Mouse (Mus musculus) forebrain, embryonic 12.5 days (tissue): ENCODE measurements at regions not wholly inside any gene's neighbourhood (a gene's known extent, or its start where the extent isn't known, plus 50 kb on each side); places are given as distances from the start of the nearest gene placed in this dataset.

Source experiments
- ATAC-seq: fragments of 200-750 bp; cut with Nextera tagmentation; 2 replicates; pipeline ENCODE4 v1.8.0; 2017; ENCODE audit warnings: moderate TSS enrichment; ENCODE audit not compliant: low FRiP score
- H3K27ac ChIP-seq: fragments of 300-500 bp; sonication (generic); 2 replicates; pipeline ENCODE4 v1.5.1; 2016; ENCODE audit warnings: mild to moderate bottlenecking
- H3K27me3 ChIP-seq: fragments of 300-500 bp; sonication (generic); 2 replicates; pipeline ENCODE4 v1.6.1; 2016; ENCODE audit warnings: mild to moderate bottlenecking
- H3K36me3 ChIP-seq: fragments of 300-500 bp; sonication (generic); replicated peaks from 2 replicates; pipeline ENCODE4 v1.6.1; 2016; ENCODE audit warnings: mild to moderate bottlenecking
- H3K4me1 ChIP-seq: fragments of 300-500 bp; sonication (generic); 2 replicates; pipeline ENCODE4 v1.6.1; 2016
- H3K4me2 ChIP-seq: fragments of 300-500 bp; sonication (generic); 2 replicates; pipeline ENCODE4 v1.6.1; 2016; ENCODE audit warnings: mild to moderate bottlenecking, moderate library complexity
- H3K4me3 ChIP-seq: fragments of 300-500 bp; sonication (generic); replicated peaks from 2 replicates; pipeline ENCODE4 v1.5.1; 2016; ENCODE audit warnings: mild to moderate bottlenecking
- H3K9ac ChIP-seq: fragments of 300-500 bp; sonication (generic); 2 replicates; pipeline ENCODE4 v1.6.1; 2016; ENCODE audit warnings: mild to moderate bottlenecking
- H3K9me3 ChIP-seq: fragments of 300-500 bp; sonication (generic); 2 replicates; pipeline ENCODE4 v1.6.1; 2016
- WGBS: fragments of 180-500 bp; shearing (Covaris S2); methylation state at CpG from one replicate; pipeline ENCODE4 v1.1.7; 2016; 5-methylcytosine and 5-hydroxymethylcytosine counted together

DNA sequence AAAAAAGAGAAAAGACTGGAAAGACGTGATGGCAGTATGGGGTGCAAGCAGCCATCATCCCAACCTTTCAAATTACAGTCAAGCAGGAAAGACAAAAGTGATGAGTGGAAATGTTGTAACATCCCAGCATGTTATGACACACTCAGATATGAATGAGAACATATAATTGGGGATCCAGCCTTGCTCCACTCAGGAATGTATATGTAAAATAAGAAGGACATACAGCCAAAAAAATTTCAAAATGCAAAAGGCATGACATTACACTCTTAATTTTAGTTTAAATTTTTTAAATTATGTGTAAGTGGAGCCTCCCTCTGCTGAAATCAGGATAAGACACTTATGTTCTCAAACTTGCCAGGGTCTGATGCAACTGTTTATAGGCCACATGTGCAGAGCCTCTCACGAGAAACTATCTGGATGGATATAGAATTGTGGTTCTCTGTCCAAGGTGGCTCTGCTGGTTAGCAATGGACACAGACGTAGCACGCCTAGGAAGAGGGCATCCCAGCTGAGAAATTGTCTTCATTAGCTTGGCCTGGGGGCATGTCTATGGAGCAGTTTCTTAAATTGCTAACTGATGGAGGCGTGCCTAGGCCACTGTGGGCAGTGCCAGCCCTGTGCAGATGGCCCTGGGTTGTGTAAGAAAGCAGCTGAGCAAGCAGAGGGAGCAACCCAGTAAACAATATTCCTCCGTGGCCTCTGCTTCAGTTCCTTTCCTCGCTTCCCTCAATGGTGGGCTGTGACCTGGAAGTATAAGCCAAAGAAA is 171.5 kb upstream of the Usp24 start:
- Histone ChIP-seq H3K9ac (no peak overlapping the region), H3K4me1 (no peaks in the 10 kb centered on the region; the same call in 1 of the 2 replicates), H3K36me3 (no peaks in the 10 kb centered on the region), H3K4me2 (no peak overlapping the region), H3K27me3 (no peaks in the 10 kb centered on the region), H3K27ac (no peak overlapping the region), H3K9me3 (no peaks in the 10 kb centered on the region), H3K4me3 (no peak overlapping the region)
- WGBS: 87% methylated on average over 7 of the region's 7 CpGs
- no peak for ATAC-seq

DNA sequence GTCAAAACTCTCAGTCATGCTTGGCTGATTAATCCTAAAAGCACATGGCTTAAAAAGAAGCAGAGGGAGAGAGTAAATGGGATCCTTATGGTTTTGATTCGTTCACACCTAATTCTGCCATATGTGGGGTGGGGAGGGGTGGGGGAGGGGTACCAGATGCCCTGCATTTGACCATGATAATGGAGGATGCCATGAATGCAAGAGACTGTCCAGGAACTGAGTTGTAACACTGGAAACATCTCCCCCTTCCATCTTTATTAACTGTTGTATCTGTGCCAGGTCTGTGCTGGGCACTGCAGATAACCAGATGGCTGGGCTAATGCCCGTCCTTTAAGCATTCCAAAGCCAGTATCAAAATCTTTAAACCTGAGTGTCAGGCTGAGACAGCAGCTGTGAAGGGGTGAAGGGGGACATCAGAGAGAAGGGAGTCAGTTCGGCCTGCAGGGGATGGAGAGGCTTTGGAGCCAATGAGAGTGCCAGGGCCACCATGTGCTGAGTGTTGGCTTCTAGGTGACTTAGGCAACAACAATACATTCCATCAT is 169.0 kb upstream of the Usp24 start:
- WGBS: 53% methylated on average over 3 of the region's 3 CpGs
- ATAC-seq: no peak
- no peak overlapping the region for H3K27ac ChIP-seq

DNA sequence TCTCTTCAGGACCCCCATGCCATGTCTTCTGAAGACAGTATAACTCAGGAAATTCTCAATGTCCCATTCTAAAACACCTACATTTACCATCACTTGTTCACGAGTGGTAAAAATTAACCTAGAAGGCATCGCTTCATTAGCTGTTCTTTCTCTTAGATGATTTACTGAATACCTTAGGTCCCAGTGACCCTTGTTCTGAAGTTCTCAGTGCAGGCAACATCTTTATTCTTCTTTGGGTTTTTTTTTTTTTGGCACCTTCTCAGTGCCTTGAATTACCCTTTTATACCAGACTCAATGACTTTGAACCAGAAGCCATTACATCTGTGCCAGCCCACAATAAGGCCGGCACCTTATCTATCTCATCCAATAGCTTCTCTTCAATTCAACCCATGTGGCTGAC is 167.1 kb upstream of the Usp24 start:
- no peaks in the 10 kb centered on the region for H3K9me3 ChIP-seq
- H3K27me3 ChIP-seq: no peaks in the 10 kb centered on the region
- H3K27ac ChIP-seq: no peak overlapping the region
- no peak for ATAC-seq
- H3K4me3 ChIP-seq: no peak overlapping the region
- WGBS: 92% methylated on average over 3 of the region's 3 CpGs
- no peak overlapping the region for H3K4me2 ChIP-seq
- no peak overlapping the region for H3K9ac ChIP-seq
- H3K4me1 ChIP-seq: peaks cover 5% of the 10 kb centered on the region; the same call in 1 of the 2 replicates
- no peaks in the 10 kb centered on the region for H3K36me3 ChIP-seq

More for the DNA sequence above, 169.0 kb upstream of the Usp24 start:
- Histone ChIP-seq H3K4me3 (no peak overlapping the region), H3K27me3 (no peaks in the 10 kb centered on the region), H3K36me3 (no peaks in the 10 kb centered on the region), H3K4me2 (no peak overlapping the region), H3K4me1 (peaks cover 5% of the 10 kb centered on the region; the same call in 1 of the 2 replicates), H3K9me3 (no peaks in the 10 kb centered on the region), H3K9ac (no peak overlapping the region)

DNA sequence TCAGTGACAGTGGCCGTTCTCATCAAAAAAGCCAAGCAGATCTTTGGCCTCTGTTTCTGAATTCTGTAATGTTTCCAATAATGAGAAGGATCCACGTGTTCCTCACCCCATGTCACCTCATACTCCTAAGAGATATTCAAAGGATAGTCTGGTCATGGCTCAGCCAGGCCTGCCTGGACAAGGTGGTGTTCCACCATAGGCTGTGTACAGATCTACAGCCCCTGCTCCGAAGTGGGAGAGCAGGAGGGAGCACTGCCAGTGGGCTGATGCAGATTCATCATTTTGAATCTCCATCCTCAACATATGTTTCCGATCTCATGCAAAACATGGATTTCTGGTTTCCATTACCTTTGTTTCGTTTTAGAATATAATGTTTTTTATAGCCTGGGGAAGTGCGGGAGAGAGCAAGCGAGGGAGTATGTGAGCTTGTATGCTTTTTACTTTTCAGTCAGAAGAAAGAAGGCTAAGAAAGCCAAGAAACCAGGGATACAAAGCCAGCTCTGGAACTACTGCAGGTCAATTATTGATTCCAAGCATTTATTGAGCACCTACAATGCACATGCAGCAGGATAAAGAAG is 166.5 kb upstream of the Usp24 start:
- Histone ChIP-seq H3K27ac (no peak overlapping the region), H3K4me2 (no peak overlapping the region), H3K9me3 (no peaks in the 10 kb centered on the region), H3K9ac (no peak overlapping the region), H3K4me3 (no peak overlapping the region), H3K27me3 (no peaks in the 10 kb centered on the region), H3K4me1 (peaks cover 5% of the 10 kb centered on the region; the same call in 1 of the 2 replicates), H3K36me3 (no peaks in the 10 kb centered on the region)
- 90% methylated on average over 7 of the region's 7 CpGs for WGBS
- no peak for ATAC-seq

DNA sequence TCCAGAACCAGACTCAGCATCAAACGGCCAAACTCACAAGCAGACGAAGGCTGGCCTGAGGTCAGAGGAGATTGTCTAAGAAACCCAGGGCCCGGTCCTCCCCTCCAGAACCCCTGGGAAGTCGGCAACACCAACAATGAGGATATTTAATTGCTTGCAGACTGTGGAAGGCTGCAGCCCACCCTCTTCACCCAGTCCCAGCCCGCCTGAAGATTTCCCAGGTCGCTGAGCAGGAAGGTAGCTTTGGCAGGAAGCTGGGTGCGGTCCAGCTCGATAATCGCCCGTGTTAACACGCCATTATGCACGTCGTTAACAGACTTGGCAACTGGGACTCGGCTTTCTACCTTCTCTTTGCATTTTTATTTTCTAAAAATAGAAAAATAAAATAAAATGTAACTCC is 165.2 kb upstream of the Usp24 start:
- no peaks in the 10 kb centered on the region for H3K27me3 ChIP-seq
- no peaks in the 10 kb centered on the region for H3K36me3 ChIP-seq
- no peak overlapping the region for H3K4me2 ChIP-seq
- H3K9ac ChIP-seq: no peak overlapping the region
- ATAC-seq: no peak
- WGBS: 65% methylated on average over 14 of the region's 14 CpGs
- H3K9me3 ChIP-seq: no peaks in the 10 kb centered on the region
- no peak overlapping the region for H3K4me3 ChIP-seq
- peaks cover 5% of the 10 kb centered on the region; the same call in 1 of the 2 replicates for H3K4me1 ChIP-seq
- H3K27ac ChIP-seq: no peak overlapping the region

DNA sequence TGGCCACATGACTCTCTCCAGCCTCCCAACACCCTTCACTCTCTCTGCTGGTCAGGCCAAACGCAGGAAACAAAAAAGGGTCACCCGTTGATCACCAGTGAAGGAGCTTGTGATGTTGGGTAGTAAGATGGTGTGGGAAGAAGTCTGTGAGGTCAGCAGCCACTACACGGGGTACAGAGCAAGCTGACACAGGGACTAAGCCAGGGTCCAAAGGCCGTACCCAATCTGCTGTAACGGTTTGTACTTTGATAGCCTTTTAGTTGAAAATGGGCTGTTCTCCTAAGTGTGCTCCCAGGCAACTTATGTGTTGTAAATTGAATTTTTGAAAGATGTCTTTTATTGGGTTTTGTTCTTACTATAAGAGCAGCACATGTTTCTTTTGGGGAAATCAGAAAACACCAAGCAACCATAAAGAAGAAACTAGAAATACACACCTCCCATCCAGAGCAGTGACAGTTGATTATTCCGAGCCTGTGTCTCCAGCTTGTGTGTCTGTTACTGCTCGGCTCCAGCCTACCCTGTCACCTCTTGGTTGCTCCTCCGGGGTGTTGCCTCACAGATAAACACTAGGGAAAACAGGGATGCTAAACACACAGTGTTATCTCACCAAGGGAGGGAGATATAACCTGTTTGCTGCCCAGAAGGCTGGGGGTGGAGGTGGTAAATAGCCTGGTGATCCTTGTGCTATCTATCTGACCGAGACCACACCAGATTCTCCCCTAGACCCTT is 158.4 kb upstream of the Usp24 start:
- Histone ChIP-seq H3K4me3 (no peak overlapping the region), H3K27me3 (no peaks in the 10 kb centered on the region), H3K4me1 (no peaks in the 10 kb centered on the region), H3K4me2 (no peak overlapping the region), H3K9me3 (no peaks in the 10 kb centered on the region), H3K36me3 (no peaks in the 10 kb centered on the region), H3K27ac (no peak overlapping the region), H3K9ac (no peak overlapping the region)
- ATAC-seq: no peak
- 88% methylated on average over 9 of the region's 9 CpGs for WGBS

DNA sequence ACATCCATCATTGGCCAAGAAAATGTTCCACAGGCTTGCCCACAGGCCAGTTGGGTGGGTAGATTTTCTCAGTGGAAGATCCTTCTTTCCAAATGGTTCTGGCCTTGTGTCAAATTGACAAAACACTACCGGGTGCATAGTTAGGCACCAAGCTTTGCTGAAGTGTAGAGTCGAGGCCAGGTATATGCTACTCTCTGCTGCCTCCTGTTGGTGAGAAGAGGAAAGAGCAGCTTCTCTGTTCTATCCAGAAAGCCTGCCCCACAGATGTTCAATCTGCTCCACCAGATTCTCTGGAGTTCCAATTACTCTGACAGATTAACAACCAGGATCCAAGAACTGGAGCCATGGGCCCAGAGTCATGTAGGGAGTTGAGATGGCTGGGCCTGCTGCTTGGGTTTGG is 154.4 kb upstream of the Usp24 start:
- whole genome bisulfite sequencing: 43% methylated on average over 2 of the region's 2 CpGs

DNA sequence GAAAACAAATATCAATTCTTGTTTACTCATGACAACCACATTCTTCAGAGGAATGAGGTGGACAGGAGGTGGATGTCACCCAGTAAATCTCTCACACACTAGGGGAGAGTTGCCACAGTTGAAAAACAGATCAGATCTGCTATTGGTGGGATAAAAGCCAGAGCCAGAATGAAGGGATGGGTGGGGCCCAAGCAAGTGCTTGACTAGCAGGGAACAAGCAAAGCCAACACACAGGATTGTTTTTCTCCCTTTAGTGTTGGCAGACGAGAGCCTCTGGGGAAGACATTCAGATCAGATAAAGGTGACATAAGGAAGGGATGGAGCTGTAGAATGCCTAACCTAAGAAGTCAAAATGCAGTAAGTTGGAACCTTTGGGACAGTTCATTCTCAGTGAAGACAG is 153.5 kb upstream of the Usp24 start:
- Histone ChIP-seq H3K4me3 (no peak overlapping the region), H3K4me2 (no peak overlapping the region), H3K9me3 (no peaks in the 10 kb centered on the region), H3K27me3 (no peaks in the 10 kb centered on the region), H3K36me3 (no peaks in the 10 kb centered on the region), H3K4me1 (no peaks in the 10 kb centered on the region), H3K27ac (no peak overlapping the region), H3K9ac (no peak overlapping the region)
- 65% methylated on average over 1 of the region's 1 CpGs for WGBS
- ATAC-seq: no peak

More for the DNA sequence above, 154.4 kb upstream of the Usp24 start:
- Histone ChIP-seq H3K27ac (no peak overlapping the region), H3K4me3 (no peak overlapping the region), H3K36me3 (no peaks in the 10 kb centered on the region), H3K9ac (no peak overlapping the region), H3K4me1 (no peaks in the 10 kb centered on the region), H3K27me3 (no peaks in the 10 kb centered on the region), H3K9me3 (no peaks in the 10 kb centered on the region), H3K4me2 (no peak overlapping the region)
- ATAC-seq: no peak

DNA sequence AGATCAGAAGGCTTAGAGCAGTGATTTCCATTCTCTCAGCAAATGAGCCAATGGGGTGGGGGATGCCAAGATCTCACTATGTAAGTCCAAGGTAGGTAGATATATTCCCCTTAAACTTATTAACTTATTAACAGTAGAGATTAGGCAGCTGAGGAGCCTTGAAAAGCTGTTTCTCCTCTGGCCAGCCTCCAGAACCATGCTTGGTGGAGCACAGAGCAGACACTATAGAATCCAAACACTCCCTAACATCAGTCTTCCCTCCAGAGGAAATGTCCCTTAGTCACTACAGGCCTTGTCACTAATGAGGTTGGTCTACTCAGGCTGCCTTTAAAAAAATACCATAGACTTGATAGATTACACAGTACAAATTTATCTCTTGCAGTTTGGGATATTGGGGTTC is 152.8 kb upstream of the Usp24 start:
- no peaks in the 10 kb centered on the region for H3K4me1 ChIP-seq
- no peak overlapping the region for H3K4me2 ChIP-seq

DNA sequence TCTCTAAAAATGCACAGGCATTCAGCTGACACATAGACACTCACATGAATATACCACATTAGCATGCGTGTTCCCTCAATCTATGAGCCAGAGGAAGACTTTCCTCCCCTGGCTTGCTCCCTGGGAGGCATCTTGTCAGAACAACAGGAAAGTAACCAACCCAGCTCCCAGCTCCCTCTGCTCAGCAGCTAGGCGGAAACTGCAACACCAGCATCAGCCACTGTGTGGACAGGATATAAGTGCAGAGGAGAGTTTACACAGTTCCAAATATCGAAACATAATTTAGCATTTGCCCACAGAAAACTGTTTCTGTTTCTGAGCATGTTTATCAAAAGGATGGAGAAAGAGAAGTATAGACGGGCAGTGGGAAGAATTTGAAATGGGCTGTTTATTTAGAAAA is 148.3 kb upstream of the Usp24 start:
- Histone ChIP-seq H3K27me3 (no peaks in the 10 kb centered on the region), H3K4me3 (no peak overlapping the region), H3K36me3 (no peaks in the 10 kb centered on the region), H3K27ac (no peak overlapping the region), H3K4me2 (no peak overlapping the region), H3K9ac (no peak overlapping the region), H3K4me1 (no peaks in the 10 kb centered on the region), H3K9me3 (no peaks in the 10 kb centered on the region)
- WGBS: 86% methylated on average over 4 of the region's 4 CpGs
- no peak for ATAC-seq

More for the DNA sequence above, 152.8 kb upstream of the Usp24 start:
- Histone ChIP-seq H3K9me3 (no peaks in the 10 kb centered on the region), H3K9ac (no peak overlapping the region), H3K27ac (no peak overlapping the region), H3K4me3 (no peak overlapping the region), H3K27me3 (no peaks in the 10 kb centered on the region), H3K36me3 (no peaks in the 10 kb centered on the region)
- ATAC-seq: no peak

DNA sequence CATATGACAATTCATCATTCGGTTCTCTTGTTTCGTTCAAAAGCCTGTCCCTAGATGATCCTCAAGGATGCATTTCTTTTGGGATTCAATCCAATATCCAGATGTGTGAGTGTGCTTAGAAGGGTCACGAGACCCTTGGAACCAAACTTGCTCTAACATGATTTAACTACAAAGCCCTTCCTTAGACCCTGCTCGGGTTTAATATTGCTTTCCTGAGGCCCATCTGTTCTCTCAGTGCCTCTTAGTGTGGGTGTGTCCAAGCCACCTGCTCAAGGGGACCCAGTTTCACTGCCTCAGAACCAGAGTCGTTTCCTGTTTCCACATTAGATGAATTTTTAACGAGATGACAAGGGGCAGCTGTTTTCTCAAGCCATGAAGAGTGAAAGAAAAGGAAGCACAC is 147.3 kb upstream of the Usp24 start:
- Histone ChIP-seq H3K9ac (no peak overlapping the region), H3K4me3 (no peak overlapping the region), H3K36me3 (no peaks in the 10 kb centered on the region), H3K27ac (no peak overlapping the region), H3K9me3 (no peaks in the 10 kb centered on the region), H3K4me1 (no peaks in the 10 kb centered on the region), H3K27me3 (no peaks in the 10 kb centered on the region), H3K4me2 (no peak overlapping the region)
- WGBS: 83% methylated on average over 6 of the region's 6 CpGs
- ATAC-seq: no peak

DNA sequence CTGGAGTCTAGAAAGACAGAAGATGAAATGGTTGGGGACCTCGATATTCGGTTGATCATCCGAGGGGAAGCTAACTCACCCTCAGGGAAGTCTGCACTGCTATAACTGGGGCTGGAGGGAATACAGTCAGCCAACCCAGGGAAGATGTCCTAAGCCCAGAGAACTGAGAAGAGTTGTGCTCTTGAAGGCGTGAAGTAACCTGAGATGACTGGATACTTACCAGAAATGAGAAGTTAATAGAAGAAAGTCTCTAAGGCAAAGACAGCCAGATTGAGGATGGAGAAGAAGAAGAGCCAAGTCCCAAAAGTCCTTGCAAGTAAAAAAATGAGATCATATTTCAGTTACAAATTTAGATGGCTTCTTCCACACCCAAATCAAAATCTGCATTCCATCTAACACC is 146.5 kb upstream of the Usp24 start:
- no peaks in the 10 kb centered on the region for H3K36me3 ChIP-seq
- H3K4me2 ChIP-seq: no peak overlapping the region
- no peaks in the 10 kb centered on the region for H3K4me1 ChIP-seq
- H3K27me3 ChIP-seq: no peaks in the 10 kb centered on the region
- no peak overlapping the region for H3K9ac ChIP-seq
- no peak overlapping the region for H3K27ac ChIP-seq
- H3K9me3 ChIP-seq: no peaks in the 10 kb centered on the region
- no peak overlapping the region for H3K4me3 ChIP-seq
- 93% methylated on average over 4 of the region's 4 CpGs for WGBS
- ATAC-seq: no peak
